Mouse (Mus musculus): Measurements from ENCODE around the gene Tgm7. TPM values are rescaled to one million over a fixed set of nuclear protein-coding genes. Genes with fewer than 3 reads are reported as not detected.

Tgm7 gene
- polyA plus RNA-seq (2015; fragmentation: Nextera tagmentation; extraction: Ambion mirVana), result not detected in 2 replicates

DNA sequence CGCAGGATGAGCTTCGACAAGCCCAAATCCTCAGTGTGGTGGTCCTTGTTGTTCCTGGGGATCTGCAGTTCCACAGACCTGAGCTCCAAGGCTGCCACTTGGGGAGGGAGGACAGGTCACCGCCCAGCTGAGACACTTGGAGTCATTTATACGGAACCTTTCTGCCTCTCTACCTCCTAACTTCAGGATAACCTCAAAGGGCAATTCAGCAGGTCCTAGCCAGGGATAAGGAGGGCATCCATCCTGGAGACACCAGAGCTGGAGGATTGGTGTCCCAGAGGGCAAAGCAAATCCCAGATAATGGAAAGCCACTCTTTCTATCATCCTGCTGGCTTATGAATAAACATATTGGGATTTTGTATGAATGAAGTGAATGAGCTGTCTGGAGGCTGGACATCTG, at the start of gene Tgm7:
Gene Tgm7, minus strand, starts transcription at position 101 of the 400 bp plus-strand sequence.
- H3K27ac ChIP-seq (replicated peaks), result no peak within 1 kb of the TSS
- no peak for ATAC-seq (ENCODE audit: insufficient number of reproducible peaks, low FRiP score, low TSS enrichment, low read depth)
- no peaks in the 10 kb centered on the region for H3K4me1 ChIP-seq
- no peaks in the 10 kb centered on the region for H3K27me3 ChIP-seq
- no peak within 1 kb of the TSS for H3K4me3 ChIP-seq (replicated peaks)
- H3K4me2 ChIP-seq (replicated peaks), result no peak within 1 kb of the TSS
- H3K36me3 ChIP-seq, result no peaks in the 10 kb centered on the region
- 82% methylated on average over 4 of the region's 4 CpGs for WGBS
- no peak within 1 kb of the TSS for H3K9ac ChIP-seq
- no peaks in the 10 kb centered on the region for H3K9me3 ChIP-seq (replicated peaks)

- H3K36me3 ChIP-seq, result peaks cover 35% of the 10 kb centered on the region
- no peaks in the 10 kb centered on the region for H3K4me1 ChIP-seq
- H3K4me2 ChIP-seq (replicated peaks), result no peak overlapping the region
- H3K27me3 ChIP-seq, result no peaks in the 10 kb centered on the region
- no peak overlapping the region for H3K27ac ChIP-seq (replicated peaks)
- no peak overlapping the region for H3K4me3 ChIP-seq (replicated peaks)
- no peak overlapping the region for H3K9ac ChIP-seq
- no peak for ATAC-seq (ENCODE audit: insufficient number of reproducible peaks, low FRiP score, low TSS enrichment, low read depth)
- 87% methylated on average over 3 of the region's 3 CpGs for WGBS
- no peaks in the 10 kb centered on the region for H3K9me3 ChIP-seq (replicated peaks)
Observed at GRCm38 (mm10) chr2:121153100-121153499, 43.5 kb upstream of the Tgm7 start.

DNA sequence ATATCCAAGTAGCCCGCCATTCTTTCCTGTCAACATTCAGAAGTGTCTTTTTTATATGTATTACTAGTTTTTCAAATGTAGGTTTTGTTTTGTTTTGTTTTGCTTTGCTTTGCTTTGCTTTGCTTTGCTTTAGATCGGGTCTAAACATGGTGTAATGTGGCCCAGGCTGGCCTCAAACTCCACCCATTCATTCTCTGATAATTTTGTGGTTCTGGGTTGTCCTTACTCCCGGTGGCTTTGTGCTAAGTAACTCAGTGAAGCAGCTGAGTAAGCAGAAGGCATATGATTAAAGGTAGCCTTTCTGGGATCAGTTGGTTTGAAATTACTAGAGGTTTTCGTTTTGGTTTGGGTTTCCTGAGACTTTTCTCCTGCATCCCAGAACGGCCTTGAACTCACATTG, 40.1 kb upstream of the Tgm7 start:
- no peaks in the 10 kb centered on the region for H3K9me3 ChIP-seq (replicated peaks)
- no peak overlapping the region for H3K4me2 ChIP-seq (replicated peaks)
- no peaks in the 10 kb centered on the region for H3K27me3 ChIP-seq
- peaks cover 35% of the 10 kb centered on the region for H3K36me3 ChIP-seq
- no peaks in the 10 kb centered on the region for H3K4me1 ChIP-seq
- ATAC-seq (ENCODE audit: insufficient number of reproducible peaks, low FRiP score, low TSS enrichment, low read depth), result no peak
- no peak overlapping the region for H3K27ac ChIP-seq (replicated peaks)
- H3K9ac ChIP-seq, result no peak overlapping the region
- no peak overlapping the region for H3K4me3 ChIP-seq (replicated peaks)
- 78% methylated on average over 5 of the region's 5 CpGs for WGBS

DNA sequence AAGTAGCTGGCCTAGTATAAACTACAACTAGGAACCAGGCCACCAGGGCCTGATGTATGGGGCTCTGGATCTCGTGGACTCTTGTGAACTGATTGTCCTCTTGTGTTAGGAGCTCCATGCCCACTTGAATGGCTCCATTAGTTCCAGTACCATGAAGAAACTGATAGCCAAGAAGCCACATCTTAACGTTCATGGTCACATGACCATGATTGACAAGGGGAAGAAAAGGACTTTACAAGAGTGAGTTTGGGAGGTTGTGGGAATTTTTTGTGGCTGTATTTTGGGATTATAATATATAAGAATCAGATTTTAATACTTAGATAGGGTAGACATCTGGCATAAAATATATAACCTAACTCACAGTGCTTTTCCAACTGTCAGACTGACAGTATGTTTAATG, 32.8 kb upstream of the Tgm7 start:
- no peak overlapping the region for H3K4me3 ChIP-seq (replicated peaks)
- peaks cover 19% of the 10 kb centered on the region for H3K4me1 ChIP-seq
- no peaks in the 10 kb centered on the region for H3K27me3 ChIP-seq
- H3K4me2 ChIP-seq (replicated peaks), result no peak overlapping the region
- 60% methylated on average over 2 of the region's 2 CpGs for WGBS
- ATAC-seq (ENCODE audit: insufficient number of reproducible peaks, low FRiP score, low TSS enrichment, low read depth), result no peak
- no peak overlapping the region for H3K27ac ChIP-seq (replicated peaks)
- H3K9ac ChIP-seq, result no peak overlapping the region
- H3K36me3 ChIP-seq, result peaks cover 27% of the 10 kb centered on the region
- H3K9me3 ChIP-seq (replicated peaks), result no peaks in the 10 kb centered on the region

DNA sequence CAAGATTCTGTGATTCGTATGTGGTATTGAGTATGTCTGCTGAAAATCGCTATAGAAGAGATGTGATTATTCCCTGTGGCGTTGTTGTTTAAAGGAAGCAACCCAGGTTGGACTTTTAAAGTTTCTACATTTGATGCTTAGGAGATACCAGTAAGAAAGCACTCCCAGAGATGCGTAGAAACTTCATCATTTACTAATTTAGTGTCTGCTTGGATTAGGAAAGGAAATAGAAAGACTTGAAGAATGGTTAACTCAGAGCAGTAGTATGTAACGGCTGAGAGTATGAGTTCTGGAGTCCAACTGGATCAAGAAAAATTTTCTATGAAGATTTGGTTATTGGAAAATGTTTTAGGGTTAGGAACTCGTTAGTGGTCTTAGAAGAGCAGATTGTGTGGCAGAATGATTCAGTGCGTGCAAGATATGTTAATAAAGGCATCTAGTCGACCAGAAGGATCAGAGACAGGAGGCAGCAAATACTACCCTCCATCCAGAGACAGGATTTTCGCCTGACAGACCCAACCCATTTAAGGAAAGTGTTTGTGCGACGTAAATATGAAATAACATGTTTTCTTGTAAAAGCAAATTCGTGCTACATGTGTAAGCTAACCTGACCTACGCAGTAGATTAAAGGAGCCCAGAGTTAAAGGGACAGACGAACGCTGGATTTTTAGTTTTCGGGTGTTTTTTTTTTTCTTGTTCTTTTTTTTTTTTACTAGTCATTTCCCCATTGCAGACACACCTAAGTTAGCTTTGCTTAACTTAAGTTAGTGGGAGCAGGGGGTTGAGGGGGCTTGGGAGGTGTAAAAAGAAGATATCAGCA, 31.8 kb upstream of the Tgm7 start:
- no peaks in the 10 kb centered on the region for H3K9me3 ChIP-seq (replicated peaks)
- WGBS, result 66% methylated on average over 16 of the region's 16 CpGs
- H3K27me3 ChIP-seq, result no peaks in the 10 kb centered on the region
- peak overlapping the region; percentile 94 for H3K4me2 ChIP-seq (replicated peaks)
- peak overlapping the region; percentile 73 for H3K4me3 ChIP-seq (replicated peaks)
- H3K27ac ChIP-seq (replicated peaks), result peak overlapping the region; percentile 100
- H3K4me1 ChIP-seq, result peaks cover 19% of the 10 kb centered on the region
- ATAC-seq (ENCODE audit: insufficient number of reproducible peaks, low FRiP score, low TSS enrichment, low read depth), result no peak
- H3K9ac ChIP-seq, result peak overlapping the region; percentile 57
- H3K36me3 ChIP-seq, result peaks cover 27% of the 10 kb centered on the region

DNA sequence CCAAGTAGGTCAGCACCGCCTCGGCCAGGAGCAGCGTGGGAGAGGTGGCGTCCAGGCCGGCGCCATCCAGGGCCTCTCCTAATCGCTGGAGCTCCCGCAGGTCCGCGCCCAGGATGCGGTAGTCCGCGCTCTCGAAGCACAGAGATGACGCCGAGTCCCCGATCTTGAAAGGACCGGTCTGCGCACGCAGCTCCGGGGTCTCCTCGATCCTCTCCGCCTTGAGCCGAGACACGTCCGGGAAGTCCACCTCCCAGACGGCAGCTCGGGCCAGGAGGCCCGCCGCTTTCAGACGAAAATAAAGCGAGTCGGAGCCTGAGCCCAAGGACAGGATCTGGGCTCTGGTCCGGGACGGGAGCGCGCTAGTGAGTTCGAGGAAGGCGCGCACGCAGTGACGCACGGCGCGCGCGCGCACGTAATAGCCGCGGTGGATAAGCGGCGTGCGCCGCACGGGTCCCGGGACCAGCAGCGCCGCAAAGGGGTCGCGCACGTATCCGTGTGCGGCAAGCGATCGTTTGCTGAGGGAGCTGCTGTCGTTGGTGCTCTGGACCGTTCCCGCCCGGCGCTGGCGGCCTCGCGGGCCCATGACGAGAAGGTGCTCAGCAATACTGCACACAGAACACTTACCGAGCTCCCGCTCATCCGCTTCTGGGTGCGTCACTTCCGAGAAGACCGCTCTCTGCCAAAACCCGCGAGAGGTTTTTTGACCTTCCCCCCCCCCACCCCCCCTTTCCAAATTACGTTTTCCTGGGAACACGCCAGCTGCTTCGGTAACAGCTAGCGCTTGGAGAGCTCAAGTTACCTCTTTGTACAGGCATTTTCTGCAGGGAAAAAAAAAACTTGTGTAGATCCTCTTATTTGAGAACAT, 30.7 kb upstream of the Tgm7 start, which contains the start of the genes Adal and Lcmt2:
Gene Adal, plus strand, starts transcription at position 411 of the 865 bp plus-strand sequence.
Gene Lcmt2, minus strand, starts transcription at position 636 of the 865 bp plus-strand sequence.
- under 1% methylated on average over 87 of the region's 87 CpGs for WGBS
- ATAC-seq (ENCODE audit: insufficient number of reproducible peaks, low FRiP score, low TSS enrichment, low read depth), result peak; percentile 95

DNA sequence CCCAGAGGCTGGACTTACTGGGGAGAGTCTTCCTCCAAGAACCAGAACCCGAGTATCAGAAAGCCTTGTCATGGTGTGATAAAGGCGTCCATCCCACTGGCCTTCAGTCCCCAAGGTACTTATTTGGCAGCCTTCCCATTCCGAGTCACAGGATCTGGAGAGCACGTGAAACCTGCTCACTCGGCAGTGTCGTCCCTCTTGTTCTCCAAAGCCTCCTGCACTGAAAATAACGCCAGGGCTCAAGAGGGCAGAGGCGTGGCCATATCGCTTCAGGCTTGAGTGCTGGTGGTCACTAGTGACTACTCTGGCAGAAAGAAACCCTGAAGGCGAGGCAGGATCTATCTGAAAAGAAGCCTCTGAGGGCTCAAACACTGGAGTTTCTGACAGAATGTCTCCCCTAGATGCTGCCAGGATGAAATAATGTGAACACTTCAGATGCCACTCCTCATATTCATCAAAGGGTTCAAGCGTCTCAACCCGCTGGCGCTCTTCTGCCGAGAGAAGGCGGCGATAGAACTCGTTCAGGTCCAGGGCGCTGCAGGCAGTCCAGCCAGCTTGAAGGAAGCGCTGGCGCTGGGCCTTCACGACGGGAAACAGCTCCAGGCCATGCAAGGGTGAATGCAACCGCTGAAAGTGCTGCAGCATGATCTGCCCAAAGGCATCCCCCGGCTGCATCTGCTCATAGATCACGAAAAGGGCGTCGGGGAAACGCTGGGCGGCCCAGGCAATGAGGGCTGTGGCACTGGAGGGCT, 29.8 kb upstream of the Tgm7 start:
- 50% methylated on average over 29 of the region's 29 CpGs for WGBS

More for the DNA sequence above, 30.7 kb upstream of the Tgm7 start, which contains the start of the genes Adal and Lcmt2:
- no peaks in the 10 kb centered on the region for H3K27me3 ChIP-seq
- H3K36me3 ChIP-seq, result peaks cover 19% of the 10 kb centered on the region
- peaks cover 19% of the 10 kb centered on the region for H3K4me1 ChIP-seq
- H3K4me2 ChIP-seq (replicated peaks), result peak within 1 kb of the TSS; percentile 94
- H3K27ac ChIP-seq (replicated peaks), result peak within 1 kb of the TSS; percentile 100
- peak within 1 kb of the TSS; percentile 84 for H3K9ac ChIP-seq
- peak within 1 kb of the TSS; percentile 73 for H3K4me3 ChIP-seq (replicated peaks)
- no peaks in the 10 kb centered on the region for H3K9me3 ChIP-seq (replicated peaks)

GRCm38 (mm10) chr2:121137371-121137770, 27.8 kb upstream of the Tgm7 start:
- Histone ChIP-seq H3K9me3 (replicated peaks) (no peaks in the 10 kb centered on the region), H3K36me3 (peaks cover 9% of the 10 kb centered on the region), H3K27ac (replicated peaks) (no peak overlapping the region), H3K27me3 (no peaks in the 10 kb centered on the region), H3K9ac (no peak overlapping the region), H3K4me3 (replicated peaks) (no peak overlapping the region), H3K4me1 (peaks cover 19% of the 10 kb centered on the region), H3K4me2 (replicated peaks) (no peak overlapping the region)
- 90% methylated on average over 4 of the region's 4 CpGs for WGBS
- ATAC-seq (ENCODE audit: insufficient number of reproducible peaks, low FRiP score, low TSS enrichment, low read depth), result no peak

More for the DNA sequence above, 29.8 kb upstream of the Tgm7 start:
- Histone ChIP-seq H3K9ac (peak overlapping the region; percentile 84), H3K4me2 (replicated peaks) (peak overlapping the region; percentile 94), H3K36me3 (peaks cover 11% of the 10 kb centered on the region), H3K27me3 (no peaks in the 10 kb centered on the region), H3K4me3 (replicated peaks) (peak overlapping the region; percentile 73), H3K4me1 (peaks cover 19% of the 10 kb centered on the region), H3K9me3 (replicated peaks) (no peaks in the 10 kb centered on the region), H3K27ac (replicated peaks) (peak overlapping the region; percentile 100)
- ATAC-seq (ENCODE audit: insufficient number of reproducible peaks, low FRiP score, low TSS enrichment, low read depth), result no peak

DNA sequence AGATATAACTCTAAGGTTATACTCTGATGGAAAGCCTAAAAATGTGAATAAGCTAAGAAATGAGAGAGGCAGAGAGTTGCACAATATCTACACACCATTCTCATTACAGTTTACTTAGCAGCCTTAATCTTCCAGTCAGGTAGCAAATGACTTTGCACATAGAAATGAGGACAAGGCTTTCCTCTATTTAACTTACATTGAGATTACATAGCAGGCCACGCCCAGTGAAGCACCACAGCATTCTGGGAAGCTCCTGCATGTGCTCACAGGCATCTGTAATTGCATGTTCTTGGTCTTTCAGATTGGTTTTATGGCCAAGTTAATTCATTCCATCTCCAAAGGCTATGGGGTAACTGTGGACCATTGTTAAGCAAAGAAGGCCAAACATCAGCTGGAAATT, 23.2 kb upstream of the Tgm7 start:
- no peak overlapping the region for H3K27ac ChIP-seq (replicated peaks)
- H3K9ac ChIP-seq, result no peak overlapping the region
- H3K27me3 ChIP-seq, result no peaks in the 10 kb centered on the region
- no peak overlapping the region for H3K4me3 ChIP-seq (replicated peaks)
- 63% methylated on average over 1 of the region's 1 CpGs for WGBS
- no peaks in the 10 kb centered on the region for H3K36me3 ChIP-seq
- H3K4me1 ChIP-seq, result no peaks in the 10 kb centered on the region
- no peak for ATAC-seq (ENCODE audit: insufficient number of reproducible peaks, low FRiP score, low TSS enrichment, low read depth)
- no peak overlapping the region for H3K4me2 ChIP-seq (replicated peaks)
- H3K9me3 ChIP-seq (replicated peaks), result no peaks in the 10 kb centered on the region

DNA sequence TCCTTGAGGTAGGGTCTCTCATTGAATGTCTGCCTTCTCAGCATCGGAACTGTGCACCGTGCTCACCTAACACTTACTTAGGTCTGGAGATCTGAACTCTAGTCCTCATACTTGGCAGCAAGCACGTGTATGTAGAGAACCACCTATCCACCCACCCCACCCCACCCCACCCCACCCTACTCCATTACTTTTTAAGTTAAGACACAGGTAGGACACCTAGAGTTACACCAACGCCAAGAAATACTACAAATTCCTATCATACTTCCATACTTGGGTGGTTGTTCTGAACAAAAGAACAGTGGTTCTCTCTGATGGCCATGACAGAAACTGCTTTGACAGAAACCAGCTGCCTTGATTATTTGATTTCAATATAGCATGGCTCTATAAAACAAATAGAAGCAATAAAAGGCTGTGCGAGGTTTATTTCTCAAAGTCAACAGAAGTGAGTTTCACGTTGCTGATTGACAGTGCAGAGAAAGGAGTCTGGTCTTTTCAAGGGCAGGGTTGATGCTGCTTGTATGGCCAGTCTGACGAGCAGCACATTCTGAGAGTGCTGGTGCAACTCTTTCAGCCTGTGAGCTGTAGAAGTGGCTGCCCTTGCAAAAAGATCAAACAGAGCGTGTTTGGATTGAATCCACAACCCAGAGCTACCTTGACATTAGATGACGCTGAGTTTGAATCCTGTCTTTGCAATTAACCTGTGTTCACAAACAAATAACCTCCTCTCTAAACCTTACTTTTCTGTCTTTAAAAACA, 19.4 kb upstream of the Tgm7 start:
- Histone ChIP-seq H3K9me3 (replicated peaks) (no peaks in the 10 kb centered on the region), H3K4me3 (replicated peaks) (no peak overlapping the region), H3K4me1 (no peaks in the 10 kb centered on the region), H3K27me3 (no peaks in the 10 kb centered on the region), H3K27ac (replicated peaks) (no peak overlapping the region), H3K9ac (no peak overlapping the region), H3K36me3 (no peaks in the 10 kb centered on the region), H3K4me2 (replicated peaks) (no peak overlapping the region)
- ATAC-seq (ENCODE audit: insufficient number of reproducible peaks, low FRiP score, low TSS enrichment, low read depth), result no peak
- WGBS, result 55% methylated on average over 9 of the region's 9 CpGs

Data from embryonic facial prominence, embryonic 15.5 days (tissue).